Mouse (Mus musculus) brain, embryonic 14.5 days (tissue): Measurements from ENCODE around the gene Ecm1.

Experiments
- CTCF ChIP-seq: fragments of 200-500 bp; IDR thresholded peaks from 2 replicates; pipeline ENCODE4 v1.5.1; 2012; ENCODE audit warnings: inconsistent platforms, mild to moderate bottlenecking, moderate library complexity, borderline replicate concordance; ENCODE audit not compliant: insufficient read depth, insufficient read length; ENCODE audit errors: extremely low read depth
- POLR2A ChIP-seq: fragments of 200-500 bp; IDR thresholded peaks from 2 replicates; pipeline ENCODE4 v1.6.1; 2012; ENCODE audit warnings: mild to moderate bottlenecking, inconsistent platforms, borderline replicate concordance; ENCODE audit not compliant: poor library complexity, insufficient read depth, insufficient read length, severe bottlenecking; ENCODE audit errors: extremely low read depth

GRCm38 (mm10) chr3:95734092-95734702, 5.2 kb downstream of the Ecm1 start:
- no peak for TF ChIP-seq POLR2A
- TF ChIP-seq CTCF, result no peak
